Mouse (Mus musculus): ENCODE measurements around the gene March1.

DNA sequence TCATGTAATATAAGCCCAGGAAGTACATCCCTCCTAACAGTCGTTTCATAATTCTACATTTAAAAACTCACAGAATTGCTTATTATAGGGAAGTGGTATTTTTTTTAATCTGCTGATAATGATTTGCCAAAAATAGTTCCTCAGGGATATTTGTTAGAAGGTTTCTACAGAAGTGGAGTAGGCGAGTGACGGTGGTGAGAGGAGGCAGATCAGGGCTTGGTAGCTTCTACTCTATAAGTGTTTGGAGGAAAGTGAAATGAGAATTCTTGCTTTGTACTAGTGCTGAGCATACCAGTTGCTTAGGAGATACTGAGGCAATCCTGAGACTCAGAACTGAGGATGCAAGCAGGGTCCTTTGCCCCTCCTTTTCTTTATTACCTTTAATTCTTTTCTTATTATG is 476.5 kb downstream of the March1 start:
- TF ChIP-seq POLR2A (IDR thresholded peaks at IDR 0.05; ENCODE audit: control insufficient read depth, extremely low read depth, insufficient read depth, low read length, poor library complexity) (no peak), CTCF (IDR thresholded peaks at IDR 0.05; ENCODE audit: borderline replicate concordance, control insufficient read depth, extremely low read depth, insufficient read depth, low read length, poor library complexity) (no peak)
